In genomic region chr4:115000429-115000795, GRCm38 (mm10) we compare ENCODE assay signal across 7 mouse cellular contexts. TPM values are rescaled to one million over a fixed set of nuclear protein-coding genes. Genes with fewer than 3 reads are reported as not detected.
DNase-seq lines count a peak whose midpoint lies in the region; ATAC-seq lines count a peak whose summit lies in the region.

No protein-coding gene starts in this region.

- WGBS in limb, embryonic 15.5 days = under 1% methylated on average over 8 of the region's 8 CpGs

- peaks cover 15% of the 10 kb centered on the region for H3K4me1 ChIP-seq in limb, embryonic 15.5 days

- peak overlapping the region; percentile 77 for H3K27ac ChIP-seq in limb, embryonic 15.5 days

- peak overlapping the region; percentile 68 for H3K4me3 ChIP-seq in limb, embryonic 15.5 days

- H3K9ac ChIP-seq in limb, embryonic 15.5 days = peak overlapping the region; percentile 58

- ATAC-seq in erythroblast, adult 5-6 weeks (replicated peaks; ENCODE audit: low FRiP score, poor library complexity, severe bottlenecking) = peak; percentile 8; the same call in 1 of the 2 replicates
- ATAC-seq in limb, embryonic 15.5 days (ENCODE audit: insufficient number of reproducible peaks, low FRiP score, low TSS enrichment, low read depth) = no peak

- H3K9me3 ChIP-seq in limb, embryonic 15.5 days = no peaks in the 10 kb centered on the region

- peak overlapping the region; percentile 81 for H3K4me2 ChIP-seq in limb, embryonic 15.5 days

- peaks cover 17% of the 10 kb centered on the region for H3K36me3 ChIP-seq in limb, embryonic 15.5 days

- peak; percentile 21 for DNase-seq in thymus, postnatal 0 days (ENCODE audit: low spot score)
- DNase-seq in thymus, postnatal 36 days = no peak
- peak; percentile 44 for DNase-seq in retina, postnatal 1 day
- no peak for DNase-seq in cerebellum, adult 9-11 months
- DNase-seq in urinary bladder, postnatal 4 days (ENCODE audit: low spot score in 2 of 2) = no peak

- H3K27me3 ChIP-seq in limb, embryonic 15.5 days = no peaks in the 10 kb centered on the region

RNA-seq across cellular contexts. Expression of gene Stil, which starts 0.5 kb away (rescaled TPM):
- 10.2 and 10.9 TPM in 2 replicates for polyA plus RNA-seq in thymus, postnatal 0 days (2015; fragmentation: Nextera tagmentation; extraction: Ambion mirVana)
- 9.4 and 17.6 TPM in 2 replicates for total RNA-seq in erythroblast, adult 5-6 weeks (2015; ENCODE audit: low replicate concordance)
- total RNA-seq in erythroblast, adult 5-6 weeks (2017; ENCODE audit: low replicate concordance) = 20.1 and 22.8 TPM in 2 replicates
- 7.6 and 9.3 TPM in 2 replicates for polyA plus RNA-seq in limb, embryonic 15.5 days (2015; fragmentation: Nextera tagmentation; extraction: Ambion mirVana)

RNA-seq across cellular contexts. Expression of gene Cmpk1, which starts 13.4 kb away (rescaled TPM):
- polyA plus RNA-seq in thymus, postnatal 0 days (2015; fragmentation: Nextera tagmentation; extraction: Ambion mirVana) = 120 and 126 TPM in 2 replicates
- total RNA-seq in erythroblast, adult 5-6 weeks (2015; ENCODE audit: low replicate concordance) = 20.9 and 31.3 TPM in 2 replicates
- total RNA-seq in erythroblast, adult 5-6 weeks (2017; ENCODE audit: low replicate concordance) = 19.4 and 29.1 TPM in 2 replicates
- 125 and 130 TPM in 2 replicates for polyA plus RNA-seq in limb, embryonic 15.5 days (2015; fragmentation: Nextera tagmentation; extraction: Ambion mirVana)

RNA-seq across cellular contexts. Expression of gene Tal1, which starts 55.8 kb away (rescaled TPM):
- 0.08 and 0.13 TPM in 2 replicates for polyA plus RNA-seq in thymus, postnatal 0 days (2015; fragmentation: Nextera tagmentation; extraction: Ambion mirVana)
- total RNA-seq in erythroblast, adult 5-6 weeks (2015; ENCODE audit: low replicate concordance) = 75.1 and 94.0 TPM in 2 replicates
- 92.9 and 102 TPM in 2 replicates for total RNA-seq in erythroblast, adult 5-6 weeks (2017; ENCODE audit: low replicate concordance)
- 0.67 and 1.0 TPM in 2 replicates for polyA plus RNA-seq in limb, embryonic 15.5 days (2015; fragmentation: Nextera tagmentation; extraction: Ambion mirVana)

Comparison
In these comparisons a context has a peak if more than half of its experiments do, and no peak if none do; other contexts are left out.
1. DNase-seq: peak in thymus, postnatal 0 days (single experiment) and retina, postnatal 1 day (single experiment); none in thymus, postnatal 36 days (0 of 2), cerebellum, adult 9-11 months (single experiment) and urinary bladder, postnatal 4 days (0 of 2).